Mouse (Mus musculus): ENCODE results near the gene Ifnar2.

The Ifnar2 gene

GRCm38 (mm10) chr16:91372577-91373472 is at the start of gene Ifnar2:
Ifnar2 (plus strand) TSS chr16:91372783.
- peak; percentile 70 for DNase-seq

- no peak for DNase-seq
Observed at GRCm38 (mm10) chr16:91327605-91328004, 45.0 kb upstream of the Ifnar2 start.

GRCm38 (mm10) chr16:91328922-91329321 is 43.7 kb upstream of the Ifnar2 start:
- peak; percentile 92 for DNase-seq

GRCm38 (mm10) chr16:91330496-91330895 is 42.1 kb upstream of the Ifnar2 start:
- DNase-seq: no peak

- no peak for DNase-seq
Observed at GRCm38 (mm10) chr16:91331153-91331552, 41.4 kb upstream of the Ifnar2 start.

- no peak for DNase-seq
Observed at GRCm38 (mm10) chr16:91332880-91333279, 39.7 kb upstream of the Ifnar2 start.

GRCm38 (mm10) chr16:91334190-91334893 is 38.2 kb upstream of the Ifnar2 start:
- DNase-seq: no peak

GRCm38 (mm10) chr16:91336753-91337152 is 35.8 kb upstream of the Ifnar2 start:
- DNase-seq: no peak

- no peak for DNase-seq
Observed at GRCm38 (mm10) chr16:91337480-91337879, 35.1 kb upstream of the Ifnar2 start.

GRCm38 (mm10) chr16:91346491-91346890 is 26.1 kb upstream of the Ifnar2 start:
- DNase-seq: no peak

GRCm38 (mm10) chr16:91347491-91348263 is 24.9 kb upstream of the Ifnar2 start:
- DNase-seq: no peak

GRCm38 (mm10) chr16:91348264-91348565 is 24.4 kb upstream of the Ifnar2 start:
- peak; percentile 26 for DNase-seq

- DNase-seq: peak; percentile 37
Observed at GRCm38 (mm10) chr16:91348588-91349330, 23.8 kb upstream of the Ifnar2 start.

- peak; percentile 82 for DNase-seq
Observed at GRCm38 (mm10) chr16:91352084-91352562, 20.5 kb upstream of the Ifnar2 start.

GRCm38 (mm10) chr16:91352749-91353148 is 19.8 kb upstream of the Ifnar2 start:
- no peak for DNase-seq

- DNase-seq: no peak
Observed at GRCm38 (mm10) chr16:91353177-91353576, 19.4 kb upstream of the Ifnar2 start.

- no peak for DNase-seq
Observed at GRCm38 (mm10) chr16:91353638-91354037, 18.9 kb upstream of the Ifnar2 start.

GRCm38 (mm10) chr16:91354599-91354998 is 18.0 kb upstream of the Ifnar2 start:
- no peak for DNase-seq

GRCm38 (mm10) chr16:91355160-91355559 is 17.4 kb upstream of the Ifnar2 start:
- no peak for DNase-seq

- no peak for DNase-seq
Observed at GRCm38 (mm10) chr16:91356760-91357525, 15.6 kb upstream of the Ifnar2 start.

- DNase-seq: no peak
Observed at GRCm38 (mm10) chr16:91357526-91357900, 15.1 kb upstream of the Ifnar2 start.

- DNase-seq: no peak
Observed at GRCm38 (mm10) chr16:91358555-91358954, 14.0 kb upstream of the Ifnar2 start.

Measured in cerebellum, adult 11-12 months (tissue).